ENCODE assay signal across 17 mouse cellular contexts in genomic region chr14:103375523-103375922, GRCm38 (mm10). TPM values are rescaled to one million over a fixed set of nuclear protein-coding genes. Genes with fewer than 3 reads are reported as not detected.
DNase-seq lines count a peak whose midpoint lies in the region; ATAC-seq lines count a peak whose summit lies in the region.
"Had no signal": no experiment of that assay in that cellular context is flagged by ENCODE, and none has a peak within 500 bp of the region (broad histone marks: within the 10 kb centered on the region; RNA-seq: fewer than 3 reads in every experiment).

No protein-coding gene starts in this region.

- peak; percentile 58 for ATAC-seq in megakaryocyte, adult 5-6 weeks (ENCODE audit: poor library complexity, severe bottlenecking)
- peak; percentile 36; the same call in 1 of the 2 replicates for ATAC-seq in neutrophil, adult 5-6 weeks (ENCODE audit: extremely low read depth, insufficient number of reproducible peaks, low FRiP score, poor library complexity, severe bottlenecking)
- ATAC-seq: forebrain, embryonic 13.5 days; forebrain, embryonic 15.5 days; forebrain, postnatal 0 days had no signal

- peak; percentile 50 for DNase-seq in 416B (ENCODE audit: low read depth)
- no peak for DNase-seq in lung, postnatal 10 days
- no peak for DNase-seq in adrenal gland, adult (ENCODE audit: inconsistent age in 2 of 2, low spot score in 1 of 2)
- DNase-seq: adrenal gland, adult 8-10 months; adrenal gland, postnatal 14 days; cerebellum, adult 11 months; cerebellum, adult 18-20 months; cerebellum, adult 8-10 months; cerebellum, adult 9-11 months; cerebellum, postnatal 14 days; cerebellum, postnatal 36 days; embryo, embryonic 11 days; forebrain, postnatal 0 days had no signal

RNA-seq across cellular contexts. Expression of gene Mycbp2, which starts 28.9 kb away (rescaled TPM):
- total RNA-seq in megakaryocyte, adult 5-6 weeks (2015) = 71.3 and 72.2 TPM in 2 replicates
- 56.4 and 61.7 TPM in 2 replicates for total RNA-seq in megakaryocyte, adult 5-6 weeks (2017)
- total RNA-seq in neutrophil, adult 5-6 weeks (2017) = 161 and 166 TPM in 2 replicates
